Mouse (Mus musculus): ENCODE measurements around the gene Afap1l2. TPM values are rescaled to one million over a fixed set of nuclear protein-coding genes. Genes with fewer than 3 reads are reported as not detected.
A peak's percentile ranks its signal among the peaks of the same experiment; 100 is the strongest.

The Afap1l2 gene
- polyA plus RNA-seq, 1 experiment = 0.90 TPM

DNA sequence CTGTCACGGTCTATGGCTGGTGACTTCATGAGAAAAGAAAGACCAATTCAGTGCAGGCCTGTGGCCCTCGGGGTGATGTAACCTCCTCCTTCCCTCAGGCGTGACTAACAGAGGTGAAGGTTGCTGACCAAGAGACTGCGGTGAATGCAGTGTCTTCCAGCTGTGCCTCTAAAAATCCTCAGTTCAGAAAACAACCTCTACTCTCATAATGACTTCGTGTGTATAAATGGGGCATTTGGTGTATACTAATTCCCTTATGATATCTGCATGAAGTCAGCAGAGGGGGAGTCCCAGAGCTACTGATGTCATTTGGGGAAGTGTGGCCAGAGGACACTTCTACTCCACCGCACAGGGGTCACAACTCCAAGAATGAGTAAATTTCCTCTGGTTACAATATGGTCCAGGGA, 5.2 kb upstream of the Afap1l2 start:
- no peaks in the 10 kb centered on the region for H3K36me3 ChIP-seq (ENCODE audit: control insufficient read depth, insufficient read depth)
- H3ac ChIP-seq (ENCODE audit: control insufficient read depth, insufficient read length, low read depth) = no peak overlapping the region
- peak; percentile 43 for TF ChIP-seq MYOD1 (IDR thresholded peaks at IDR 0.05; ENCODE audit: control insufficient read depth, insufficient read length, low read depth)
- peak; percentile 77 for TF ChIP-seq CEBPB (IDR thresholded peaks at IDR 0.05; ENCODE audit: low read depth)
- TF ChIP-seq FOSL1 (IDR thresholded peaks at IDR 0.05; ENCODE audit: insufficient read depth, low read length, poor library complexity, severe bottlenecking) = no peak
- H3K4me3 ChIP-seq (ENCODE audit: insufficient read depth, poor library complexity, severe bottlenecking) = no peak overlapping the region
- no peaks in the 10 kb centered on the region for H3K27me3 ChIP-seq (ENCODE audit: control insufficient read depth, insufficient read depth, insufficient read length)
- no peaks in the 10 kb centered on the region for H3K79me3 ChIP-seq (ENCODE audit: low read depth)
- H3K79me2 ChIP-seq (ENCODE audit: control insufficient read depth, insufficient read depth) = no peaks in the 10 kb centered on the region

DNA sequence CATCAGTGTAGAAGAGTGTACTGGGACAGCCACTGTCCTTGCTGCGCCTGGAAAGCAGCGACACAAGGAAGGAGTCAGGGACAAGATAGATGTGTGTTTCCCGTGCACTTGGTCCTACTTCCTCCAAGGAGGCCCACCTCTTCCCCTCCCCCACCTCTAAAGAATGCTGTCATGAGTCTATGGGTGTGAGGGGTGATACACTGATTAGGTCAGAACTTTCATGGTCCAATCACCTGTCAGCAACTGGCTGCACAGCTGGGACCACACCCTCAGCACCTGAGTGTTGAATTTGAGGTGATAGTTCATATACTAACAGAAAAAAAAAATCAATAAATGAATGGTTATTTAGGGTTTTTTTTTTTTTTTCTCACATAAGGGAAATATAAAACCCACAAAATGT, 4.0 kb upstream of the Afap1l2 start:
- Histone ChIP-seq H3K79me3 (ENCODE audit: low read depth) (no peaks in the 10 kb centered on the region), H3ac (ENCODE audit: control insufficient read depth, insufficient read length, low read depth) (no peak overlapping the region), H3K27me3 (ENCODE audit: control insufficient read depth, insufficient read depth, insufficient read length) (no peaks in the 10 kb centered on the region), H3K4me3 (ENCODE audit: insufficient read depth, poor library complexity, severe bottlenecking) (no peak overlapping the region), H3K79me2 (ENCODE audit: control insufficient read depth, insufficient read depth) (no peaks in the 10 kb centered on the region), H3K36me3 (ENCODE audit: control insufficient read depth, insufficient read depth) (no peaks in the 10 kb centered on the region)
- TF ChIP-seq USF1 (IDR thresholded peaks at IDR 0.05; ENCODE audit: low read depth) = no peak
- TF ChIP-seq MAX (IDR thresholded peaks at IDR 0.05) = no peak
- no peak for TF ChIP-seq MYOG (IDR thresholded peaks at IDR 0.05; ENCODE audit: control insufficient read depth, extremely low read depth, insufficient read length)
- TF ChIP-seq FOSL1 (IDR thresholded peaks at IDR 0.05; ENCODE audit: insufficient read depth, low read length, poor library complexity, severe bottlenecking) = no peak
- no peak for TF ChIP-seq CEBPB (IDR thresholded peaks at IDR 0.05; ENCODE audit: low read depth)
- TF ChIP-seq MYOD1 (IDR thresholded peaks at IDR 0.05; ENCODE audit: control insufficient read depth, insufficient read length, low read depth) = no peak
- TF ChIP-seq CTCF (IDR thresholded peaks at IDR 0.05; ENCODE audit: control insufficient read depth, insufficient read depth, insufficient read length) = no peak

DNA sequence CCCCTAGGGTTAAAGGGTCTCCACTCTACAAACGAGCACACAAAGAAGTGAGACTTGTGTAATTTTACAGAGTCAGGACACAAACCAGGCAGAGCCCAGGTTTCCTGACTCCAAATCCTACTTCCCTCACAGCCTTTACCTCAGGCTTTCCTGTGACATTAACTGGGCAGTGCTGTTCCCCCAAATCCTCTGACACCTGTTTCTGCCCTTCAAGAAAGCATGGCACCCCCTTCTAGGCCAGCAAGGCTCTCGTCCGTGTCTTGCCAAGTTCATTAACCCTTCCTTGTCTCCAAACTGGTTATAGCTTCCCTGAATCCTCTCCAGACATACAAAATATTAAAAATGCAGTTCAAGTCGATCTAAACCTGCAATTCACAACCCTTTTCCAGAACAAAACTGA, 2.0 kb upstream of the Afap1l2 start:
- Histone ChIP-seq H3K36me3 (ENCODE audit: control insufficient read depth, insufficient read depth) (no peaks in the 10 kb centered on the region), H3K79me3 (ENCODE audit: low read depth) (no peaks in the 10 kb centered on the region), H3K4me3 (ENCODE audit: insufficient read depth, poor library complexity, severe bottlenecking) (no peak overlapping the region), H3K79me2 (ENCODE audit: control insufficient read depth, insufficient read depth) (no peaks in the 10 kb centered on the region), H3ac (ENCODE audit: control insufficient read depth, insufficient read length, low read depth) (no peak overlapping the region), H3K27me3 (ENCODE audit: control insufficient read depth, insufficient read depth, insufficient read length) (no peaks in the 10 kb centered on the region)
- TF ChIP-seq MYOD1 (IDR thresholded peaks at IDR 0.05; ENCODE audit: control insufficient read depth, insufficient read length, low read depth) (peak; percentile 14), FOSL1 (IDR thresholded peaks at IDR 0.05; ENCODE audit: insufficient read depth, low read length, poor library complexity, severe bottlenecking) (no peak)

DNA sequence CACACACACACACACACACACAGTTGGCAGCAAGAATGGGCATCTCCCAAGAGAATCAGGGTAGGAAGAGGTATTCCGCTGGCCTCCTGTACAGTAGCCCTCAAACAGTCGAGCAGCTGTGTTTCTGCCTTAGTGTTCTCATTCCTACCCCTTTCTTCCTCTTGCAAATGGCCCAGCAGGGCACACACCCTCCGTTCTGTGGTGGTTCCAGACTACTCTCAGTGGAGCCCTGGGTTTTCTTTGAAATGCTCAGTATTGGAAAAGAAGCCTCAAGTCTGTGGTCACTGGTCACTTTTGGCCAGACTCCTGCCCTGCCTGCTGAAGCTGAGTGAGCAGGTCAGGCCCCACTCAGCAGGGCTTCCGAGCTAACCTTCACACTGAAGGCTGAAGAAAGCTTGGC, 1.6 kb upstream of the Afap1l2 start:
- H3K79me3 ChIP-seq (ENCODE audit: low read depth) = no peaks in the 10 kb centered on the region
- H3K27me3 ChIP-seq (ENCODE audit: control insufficient read depth, insufficient read depth, insufficient read length) = no peaks in the 10 kb centered on the region
- no peak overlapping the region for H3ac ChIP-seq (ENCODE audit: control insufficient read depth, insufficient read length, low read depth)
- no peaks in the 10 kb centered on the region for H3K79me2 ChIP-seq (ENCODE audit: control insufficient read depth, insufficient read depth)
- TF ChIP-seq USF1 (IDR thresholded peaks at IDR 0.05; ENCODE audit: low read depth) = no peak
- H3K36me3 ChIP-seq (ENCODE audit: control insufficient read depth, insufficient read depth) = no peaks in the 10 kb centered on the region
- H3K4me3 ChIP-seq (ENCODE audit: insufficient read depth, poor library complexity, severe bottlenecking) = no peak overlapping the region

DNA sequence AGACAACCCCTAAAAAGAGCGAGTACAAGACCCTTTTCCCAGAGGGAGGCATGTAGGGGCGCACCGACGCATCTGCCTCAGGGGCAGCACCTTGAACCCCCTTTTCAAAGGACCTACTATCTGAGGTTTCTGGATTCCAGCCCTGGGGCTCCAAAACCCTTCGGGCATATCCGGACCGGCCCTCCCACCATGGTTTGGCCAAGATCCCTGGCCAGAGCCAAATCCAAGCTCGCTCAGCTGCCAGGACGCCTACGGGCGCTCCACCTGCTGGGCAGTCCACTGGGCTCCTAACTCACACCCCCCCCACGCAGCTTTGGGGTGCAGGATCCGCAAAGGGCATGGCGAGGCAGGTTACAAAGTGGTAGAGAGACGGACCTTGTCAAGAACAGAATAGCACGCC, 737 bp downstream of the Afap1l2 start:
- H3K27me3 ChIP-seq (ENCODE audit: control insufficient read depth, insufficient read depth, insufficient read length) = no peaks in the 10 kb centered on the region

DNA sequence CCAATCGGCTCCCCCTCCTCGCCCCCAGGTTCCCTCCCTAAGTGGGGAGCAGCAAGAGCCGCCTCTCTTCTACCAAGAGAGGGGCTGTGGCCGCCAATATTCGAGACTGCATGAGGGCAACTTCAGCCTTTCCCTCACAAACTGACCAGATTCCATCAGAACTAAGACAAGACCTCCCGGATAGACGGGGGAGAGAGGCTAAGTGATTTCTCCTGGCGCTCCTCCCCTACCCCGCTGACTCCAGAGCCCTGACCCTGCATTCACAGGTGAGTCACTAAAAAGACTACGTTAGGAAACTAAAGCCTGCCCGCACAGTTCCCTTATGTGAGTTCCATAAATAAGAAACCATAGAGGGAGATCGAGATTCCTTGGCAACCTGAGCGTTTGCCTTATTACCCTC, 1.2 kb downstream of the Afap1l2 start:
- Histone ChIP-seq H3K36me3 (ENCODE audit: control insufficient read depth, insufficient read depth) (no peaks in the 10 kb centered on the region), H3K4me3 (ENCODE audit: insufficient read depth, poor library complexity, severe bottlenecking) (no peak overlapping the region), H3ac (ENCODE audit: control insufficient read depth, insufficient read length, low read depth) (no peak overlapping the region), H3K79me2 (ENCODE audit: control insufficient read depth, insufficient read depth) (no peaks in the 10 kb centered on the region), H3K27me3 (ENCODE audit: control insufficient read depth, insufficient read depth, insufficient read length) (no peaks in the 10 kb centered on the region), H3K79me3 (ENCODE audit: low read depth) (no peaks in the 10 kb centered on the region)
- TF ChIP-seq CTCF (IDR thresholded peaks at IDR 0.05; ENCODE audit: control insufficient read depth, insufficient read depth, insufficient read length) (no peak), MAX (IDR thresholded peaks at IDR 0.05) (no peak), CEBPB (IDR thresholded peaks at IDR 0.05; ENCODE audit: low read depth) (no peak), MYOD1 (IDR thresholded peaks at IDR 0.05; ENCODE audit: control insufficient read depth, insufficient read length, low read depth) (no peak), FOSL1 (IDR thresholded peaks at IDR 0.05; ENCODE audit: insufficient read depth, low read length, poor library complexity, severe bottlenecking) (no peak)

More for the DNA sequence above, 737 bp downstream of the Afap1l2 start:
- Histone ChIP-seq H3K4me3 (ENCODE audit: insufficient read depth, poor library complexity, severe bottlenecking) (peak overlapping the region; percentile 41), H3K79me3 (ENCODE audit: low read depth) (no peaks in the 10 kb centered on the region), H3ac (ENCODE audit: control insufficient read depth, insufficient read length, low read depth) (no peak overlapping the region), H3K36me3 (ENCODE audit: control insufficient read depth, insufficient read depth) (no peaks in the 10 kb centered on the region), H3K79me2 (ENCODE audit: control insufficient read depth, insufficient read depth) (no peaks in the 10 kb centered on the region)
- TF ChIP-seq FOSL1 (IDR thresholded peaks at IDR 0.05; ENCODE audit: insufficient read depth, low read length, poor library complexity, severe bottlenecking) (no peak), CEBPB (IDR thresholded peaks at IDR 0.05; ENCODE audit: low read depth) (no peak)

DNA sequence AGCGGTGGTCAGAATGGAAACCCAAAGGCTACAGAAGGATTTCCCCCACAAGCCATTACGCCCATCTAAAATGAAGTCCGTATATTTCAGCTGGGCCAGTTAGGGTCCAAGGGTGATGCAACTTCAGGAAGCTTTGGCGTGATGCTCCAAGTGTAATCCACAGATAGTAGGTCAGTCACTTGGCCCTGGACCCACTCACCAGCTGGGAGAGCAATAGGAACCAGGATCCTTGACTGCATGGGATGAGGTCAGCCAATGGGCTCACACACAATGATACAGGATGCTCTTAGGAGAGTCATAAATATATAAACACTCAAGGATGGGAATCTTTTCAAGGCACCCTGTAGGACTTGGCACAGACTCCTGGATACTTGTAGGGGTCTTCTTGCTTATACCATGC, 3.0 kb downstream of the Afap1l2 start:
- no peak for TF ChIP-seq MYOG (IDR thresholded peaks at IDR 0.05; ENCODE audit: control insufficient read depth, extremely low read depth, insufficient read length)
- no peak for TF ChIP-seq USF1 (IDR thresholded peaks at IDR 0.05; ENCODE audit: low read depth)
- no peak for TF ChIP-seq MAX (IDR thresholded peaks at IDR 0.05)
- TF ChIP-seq FOSL1 (IDR thresholded peaks at IDR 0.05; ENCODE audit: insufficient read depth, low read length, poor library complexity, severe bottlenecking) = no peak
- no peak for TF ChIP-seq MYOD1 (IDR thresholded peaks at IDR 0.05; ENCODE audit: control insufficient read depth, insufficient read length, low read depth)
- TF ChIP-seq CEBPB (IDR thresholded peaks at IDR 0.05; ENCODE audit: low read depth) = no peak
- no peak for TF ChIP-seq CTCF (IDR thresholded peaks at IDR 0.05; ENCODE audit: control insufficient read depth, insufficient read depth, insufficient read length)
- no peak overlapping the region for H3K4me3 ChIP-seq (ENCODE audit: insufficient read depth, poor library complexity, severe bottlenecking)
- H3K79me3 ChIP-seq (ENCODE audit: low read depth) = no peaks in the 10 kb centered on the region
- H3ac ChIP-seq (ENCODE audit: control insufficient read depth, insufficient read length, low read depth) = no peak overlapping the region
- H3K36me3 ChIP-seq (ENCODE audit: control insufficient read depth, insufficient read depth) = no peaks in the 10 kb centered on the region
- no peaks in the 10 kb centered on the region for H3K79me2 ChIP-seq (ENCODE audit: control insufficient read depth, insufficient read depth)
- no peaks in the 10 kb centered on the region for H3K27me3 ChIP-seq (ENCODE audit: control insufficient read depth, insufficient read depth, insufficient read length)
